Mouse (Mus musculus) right cerebral cortex, postnatal 36 days (tissue): ENCODE results near the gene Batf2.
"Not testable (repeated sequence)": the region's sequence is repeated elsewhere in the genome, so short reads cannot be mapped to it uniquely, and the experiment has no call there.

ENCODE experiments used
- DNase-seq, 2 experiments: peaks; one replicate each; pipeline ENCODE4 v3.0.0; 2022; ENCODE audit warnings: low spot score in 2 of 2, mixed read lengths in 1 of 2

The Batf2 gene

GRCm38 (mm10) chr19:6140678-6141393 lies at the start of gene Batf2:
Batf2 (plus strand) TSS chr19:6140983.
- DNase-seq = peak; percentile 88 to 91

- DNase-seq = no peak
Observed at GRCm38 (mm10) chr19:6094119-6094518, 46.7 kb upstream of the Batf2 start, which contains the start of gene AC131692.1. AC131692.1 (plus strand) TSS chr19:6094419.

GRCm38 (mm10) chr19:6097847-6098246 lies 42.9 kb upstream of the Batf2 start:
- DNase-seq = no peak

GRCm38 (mm10) chr19:6101186-6101585 lies 39.6 kb upstream of the Batf2 start:
- no peak for DNase-seq

GRCm38 (mm10) chr19:6102169-6102853 lies 38.5 kb upstream of the Batf2 start:
- DNase-seq = no peak

- no peak for DNase-seq
Observed at GRCm38 (mm10) chr19:6104476-6104875, 36.3 kb upstream of the Batf2 start.

GRCm38 (mm10) chr19:6105586-6105985 lies 35.2 kb upstream of the Batf2 start, which contains the start of gene Naaladl1:
Naaladl1 (plus strand) TSS chr19:6105782.
- no peak for DNase-seq

GRCm38 (mm10) chr19:6113116-6113515 lies 27.7 kb upstream of the Batf2 start:
- DNase-seq = no peak

- no peak for DNase-seq
Observed at GRCm38 (mm10) chr19:6116113-6116850, 24.5 kb upstream of the Batf2 start.

- DNase-seq = no peak
Observed at GRCm38 (mm10) chr19:6117346-6117985, 23.3 kb upstream of the Batf2 start.

GRCm38 (mm10) chr19:6117986-6118676 lies 22.7 kb upstream of the Batf2 start, which contains the start of gene Sac3d1:
Sac3d1 (minus strand) TSS chr19:6118650.
- DNase-seq = peak; percentile 85 to 89

GRCm38 (mm10) chr19:6118677-6119185 lies 22.1 kb upstream of the Batf2 start:
- DNase-seq = no peak

GRCm38 (mm10) chr19:6121761-6122160 lies 19.0 kb upstream of the Batf2 start:
- DNase-seq = no peak

GRCm38 (mm10) chr19:6123330-6123729 lies 17.5 kb upstream of the Batf2 start:
- no peak for DNase-seq

GRCm38 (mm10) chr19:6124898-6125297 lies 15.9 kb upstream of the Batf2 start:
- no peak for DNase-seq

- DNase-seq = no peak
Observed at GRCm38 (mm10) chr19:6126289-6126688, 14.5 kb upstream of the Batf2 start.

GRCm38 (mm10) chr19:6126789-6127580 lies 13.8 kb upstream of the Batf2 start:
- no peak for DNase-seq

- DNase-seq = peak; percentile 94 to 95
Observed at GRCm38 (mm10) chr19:6127760-6128341, 12.9 kb upstream of the Batf2 start, which contains the start of gene Snx15. Snx15 (minus strand) TSS chr19:6128304.

GRCm38 (mm10) chr19:6130414-6131128 lies 10.2 kb upstream of the Batf2 start:
- DNase-seq = not testable (repeated sequence)
